Mouse (Mus musculus): ENCODE measurements around the gene Wnk1.

The Wnk1 gene

GRCm38 (mm10) chr6:120040557-120040857 lies 2.0 kb upstream of the Wnk1 start:
- DNase-seq (ENCODE audit: low spot score in 2 of 2) = no peak

DNA sequence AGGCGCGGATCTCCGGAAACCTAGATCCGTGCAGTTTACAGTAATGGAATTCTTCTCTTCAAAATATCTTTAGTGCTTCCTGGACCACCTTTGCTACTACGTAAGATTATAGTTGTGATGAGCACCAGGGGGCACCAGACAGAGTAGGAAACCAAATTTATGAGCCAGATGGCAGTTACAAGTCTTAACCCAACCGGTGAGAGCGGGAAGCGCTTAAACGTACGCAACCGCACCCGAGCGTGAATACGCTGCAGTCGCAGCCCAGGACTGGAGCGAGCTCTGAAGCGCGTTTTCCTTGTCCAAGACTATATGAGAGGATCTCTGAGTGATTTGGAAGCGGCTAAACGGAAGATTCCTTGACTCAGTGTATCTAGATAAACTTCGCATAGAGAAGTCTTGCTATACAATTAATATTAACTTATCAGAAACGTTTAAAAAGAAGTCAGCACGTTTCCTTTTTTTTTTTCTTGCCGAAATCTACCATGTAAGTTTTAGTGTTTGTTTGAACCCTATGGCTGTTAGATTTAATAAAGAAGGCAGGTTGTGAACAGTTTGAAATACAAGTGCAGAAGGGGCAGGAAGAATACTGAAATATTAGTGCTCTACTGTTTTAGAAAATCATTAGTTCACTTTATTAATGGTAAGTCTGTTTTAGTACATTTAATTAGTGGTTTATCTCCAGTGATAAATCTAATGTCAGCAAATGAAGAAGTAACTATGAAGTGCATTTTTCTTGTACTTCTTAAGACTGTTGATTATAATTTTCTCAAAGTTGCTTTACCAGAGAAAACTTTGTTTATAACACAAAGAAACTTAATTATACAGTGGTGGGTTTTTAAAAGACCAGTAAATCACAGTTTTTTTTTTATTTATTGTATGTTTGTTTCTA lies 1.4 kb upstream of the Wnk1 start:
- peak; percentile 73 to 80 for DNase-seq (ENCODE audit: low spot score in 2 of 2)

- no peak for DNase-seq (ENCODE audit: low spot score in 2 of 2)
Observed at GRCm38 (mm10) chr6:120039256-120039563, 738 bp upstream of the Wnk1 start.

DNA sequence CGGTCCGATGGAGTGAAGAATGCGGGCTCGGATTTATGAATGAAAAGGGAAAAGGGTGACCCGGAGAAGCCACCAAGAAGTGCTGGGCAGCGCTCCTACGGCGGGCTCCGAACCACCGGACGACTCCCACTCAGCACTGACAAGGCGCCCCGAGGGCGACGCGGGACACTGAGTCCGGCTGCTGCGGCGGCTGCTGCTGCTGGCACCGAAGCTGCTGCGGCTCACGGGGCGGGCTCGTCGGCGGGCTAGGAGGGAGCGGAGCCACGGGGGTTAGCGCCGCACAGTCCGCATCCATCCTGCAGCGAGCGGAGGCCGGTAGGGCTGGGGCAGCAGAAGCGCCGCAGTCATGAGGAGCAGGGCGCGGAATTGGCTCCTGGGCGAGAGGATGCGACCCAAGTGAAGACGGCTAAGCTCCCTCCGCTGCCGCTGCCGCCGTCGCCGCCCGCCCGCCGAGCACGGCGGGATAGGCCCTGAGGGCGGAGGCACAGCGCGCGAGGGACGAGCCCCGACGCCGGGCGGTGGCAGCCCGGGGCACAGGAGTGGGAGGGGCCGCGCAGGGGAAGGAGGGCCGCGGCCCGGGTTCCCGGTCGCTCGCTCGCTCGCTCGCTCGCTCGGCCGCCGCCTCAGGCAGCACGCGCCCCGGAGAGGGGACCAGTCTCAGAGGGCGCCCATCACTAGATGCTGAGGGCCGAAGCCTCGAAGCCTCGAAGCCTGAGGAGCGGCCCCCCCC lies 671 bp downstream of the Wnk1 start:
- peak; percentile 20 to 33 for DNase-seq (ENCODE audit: low spot score in 2 of 2)

DNA sequence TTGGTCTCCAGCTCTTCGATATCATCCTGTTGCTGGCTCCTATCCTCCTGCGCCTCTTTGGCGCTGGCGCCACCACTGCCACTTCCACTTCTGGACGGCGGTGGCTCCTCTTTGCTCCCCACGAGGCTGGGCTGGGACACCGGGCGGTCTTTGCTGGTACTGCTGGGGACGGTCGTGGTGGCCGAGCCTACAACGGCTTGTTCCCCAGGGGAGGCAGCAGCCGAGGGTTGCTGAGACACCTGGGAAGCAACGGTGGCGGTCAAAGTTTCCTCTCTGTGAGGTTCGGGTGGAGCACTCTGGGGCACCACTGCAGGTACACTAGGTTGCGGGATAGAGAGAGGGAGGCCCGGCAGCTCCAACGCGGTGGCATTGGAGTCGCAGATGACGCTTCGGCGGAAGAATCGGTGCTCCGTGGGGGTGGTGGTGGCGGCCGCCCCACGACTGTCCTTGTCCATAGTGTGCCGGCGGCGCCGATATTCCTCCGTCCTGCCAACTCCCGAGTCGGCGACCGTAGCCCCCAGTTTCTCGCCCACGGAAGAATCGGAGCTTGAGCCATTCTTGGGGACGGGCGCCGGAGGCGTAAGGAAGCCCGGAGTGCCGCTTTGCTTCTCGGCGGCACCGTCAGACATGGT lies 1.4 kb downstream of the Wnk1 start:
- DNase-seq (ENCODE audit: low spot score in 2 of 2) = peak; percentile 20 to 24

DNA sequence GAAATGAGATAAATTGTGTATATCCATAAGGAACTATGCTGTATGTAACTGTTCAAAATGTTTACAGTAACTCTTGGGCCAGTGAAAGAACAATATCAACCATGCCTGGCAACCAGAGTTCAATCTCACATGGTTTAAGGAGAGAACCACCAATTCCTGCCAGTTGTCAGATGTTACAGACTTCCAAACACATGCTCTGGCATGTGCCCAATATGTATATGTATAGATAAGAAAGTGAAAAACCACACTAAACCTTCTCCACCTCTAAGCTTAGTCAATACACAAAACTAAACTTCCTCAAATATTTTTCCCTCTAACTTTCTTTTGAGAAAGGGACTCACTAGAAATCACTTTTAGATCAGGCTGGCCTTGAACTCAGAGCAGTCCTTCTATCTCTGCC lies 13.9 kb downstream of the Wnk1 start:
- no peak for DNase-seq (ENCODE audit: low spot score in 2 of 2)

DNA sequence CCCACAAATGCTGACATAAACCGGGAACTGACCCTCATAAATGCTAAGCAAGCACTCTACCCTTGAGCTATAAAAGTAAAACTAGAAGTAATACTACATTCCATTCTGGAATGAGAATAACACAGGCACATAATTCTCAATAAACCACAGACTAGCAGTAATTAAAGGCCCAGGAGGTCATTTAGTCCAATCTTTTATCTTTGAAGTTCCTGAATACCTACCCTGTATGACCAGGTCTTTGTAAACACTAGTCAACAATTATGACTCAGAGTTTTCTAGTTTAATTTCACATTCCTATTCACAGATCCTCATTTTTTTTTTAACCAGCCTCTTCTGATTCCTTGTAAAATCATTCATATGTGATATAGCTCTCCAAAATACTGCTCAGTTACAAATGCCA lies 14.7 kb downstream of the Wnk1 start:
- DNase-seq (ENCODE audit: low spot score in 2 of 2) = no peak

DNA sequence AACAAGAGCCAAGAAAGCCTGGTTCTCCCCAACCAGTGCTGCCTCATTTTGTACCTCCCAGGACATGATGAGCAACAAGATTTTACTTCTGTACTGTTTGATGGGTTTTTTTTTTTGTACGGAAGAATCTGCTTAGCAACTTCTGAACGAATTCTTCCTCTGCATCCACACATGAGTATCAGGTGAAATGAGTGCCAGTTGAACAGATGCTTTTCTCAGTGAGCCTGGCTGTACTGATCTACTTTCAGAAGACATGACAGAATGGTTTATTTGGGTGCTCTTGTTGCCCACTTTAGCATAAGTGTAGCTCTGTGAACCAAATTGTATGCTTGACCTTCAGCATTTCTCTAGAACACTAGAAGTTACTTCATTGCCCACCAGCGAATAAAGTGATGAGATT lies 16.4 kb downstream of the Wnk1 start:
- DNase-seq (ENCODE audit: low spot score in 2 of 2) = no peak

- DNase-seq (ENCODE audit: low spot score in 2 of 2) = no peak
Observed at GRCm38 (mm10) chr6:120019697-120020096, 18.8 kb downstream of the Wnk1 start.

GRCm38 (mm10) chr6:120013125-120013524 lies 25.3 kb downstream of the Wnk1 start:
- no peak for DNase-seq (ENCODE audit: low spot score in 2 of 2)

GRCm38 (mm10) chr6:120011440-120011839 lies 27.0 kb downstream of the Wnk1 start:
- no peak for DNase-seq (ENCODE audit: low spot score in 2 of 2)

GRCm38 (mm10) chr6:120011001-120011400 lies 27.5 kb downstream of the Wnk1 start:
- DNase-seq (ENCODE audit: low spot score in 2 of 2) = no peak

DNA sequence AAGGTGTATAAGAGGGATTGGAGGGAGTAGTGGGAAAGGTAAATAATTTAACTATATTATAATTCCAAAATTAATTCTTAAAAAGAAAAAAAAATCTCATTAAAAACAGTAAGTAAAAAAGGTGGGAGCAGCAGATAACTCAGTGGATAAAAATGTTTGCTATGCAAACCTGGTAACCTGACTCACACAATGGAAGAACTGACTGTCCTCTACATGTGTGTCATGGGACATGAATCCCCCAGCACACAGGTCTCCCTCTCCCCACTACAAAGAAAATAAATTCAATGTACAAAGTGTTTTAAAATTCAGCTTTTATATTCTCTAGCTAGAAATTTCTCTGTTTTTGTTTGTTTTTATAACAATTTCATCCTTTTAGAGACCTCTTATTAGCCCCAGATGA lies 27.9 kb downstream of the Wnk1 start:
- DNase-seq (ENCODE audit: low spot score in 2 of 2) = no peak

- no peak for DNase-seq (ENCODE audit: low spot score in 2 of 2)
Observed at GRCm38 (mm10) chr6:120001718-120002117, 36.8 kb downstream of the Wnk1 start.

DNA sequence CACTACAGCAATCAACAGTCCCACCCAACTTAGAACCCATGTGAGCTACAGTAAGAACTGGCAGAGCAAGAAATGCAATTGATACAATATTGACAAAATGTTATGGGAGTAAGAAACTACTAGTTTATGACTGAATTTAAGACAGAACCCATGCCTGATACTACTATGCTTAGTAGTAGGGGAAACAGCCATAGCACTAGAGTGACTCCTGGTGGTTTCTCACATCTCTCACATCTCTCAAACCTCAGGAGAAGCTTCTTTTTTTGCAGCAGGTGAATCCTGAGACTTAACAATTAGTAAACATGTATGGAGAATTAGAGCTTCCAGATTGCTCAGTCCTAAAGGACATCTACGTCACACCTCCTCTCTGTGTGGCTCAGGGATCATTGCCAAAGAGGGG lies 42.0 kb downstream of the Wnk1 start:
- DNase-seq (ENCODE audit: low spot score in 2 of 2) = no peak

DNA sequence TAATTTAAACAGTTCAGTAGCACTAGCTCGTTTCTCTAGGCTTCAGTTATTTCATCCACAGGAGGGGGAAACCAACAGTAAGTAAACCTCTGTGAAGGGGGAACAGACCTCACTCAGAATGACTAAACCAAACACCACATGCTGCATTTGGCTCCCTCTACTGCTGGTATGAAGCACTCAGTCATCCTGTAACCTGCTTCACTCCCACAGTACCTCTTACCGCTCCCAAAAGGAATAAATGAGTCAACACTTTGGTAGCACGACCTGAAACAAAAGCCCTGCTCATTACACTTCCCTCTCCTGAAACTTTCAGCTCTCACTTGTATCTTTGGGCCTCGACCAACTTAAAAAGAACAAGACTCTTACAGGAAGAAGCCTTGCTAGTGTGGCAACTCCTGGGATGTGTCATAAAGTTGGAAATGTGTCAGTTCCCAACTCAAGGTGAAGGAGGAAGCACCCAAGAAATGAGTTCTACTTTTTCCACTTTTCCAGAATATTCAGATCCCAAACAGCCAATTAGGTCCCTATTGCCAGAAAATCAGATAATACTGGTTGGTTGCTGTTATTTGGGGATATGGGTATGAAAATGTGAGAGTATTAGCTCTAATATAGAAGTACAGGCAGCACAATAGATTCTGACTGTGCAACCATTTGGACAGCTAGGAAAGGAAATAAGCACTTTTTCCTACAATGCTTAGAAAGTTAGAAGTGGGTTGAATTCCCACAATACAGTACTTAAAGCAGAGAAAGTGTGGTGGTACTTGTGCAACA lies 114.1 kb downstream of the Wnk1 start:
- DNase-seq (ENCODE audit: low spot score in 2 of 2) = peak in 1 of 2 experiments; percentile 28

DNA sequence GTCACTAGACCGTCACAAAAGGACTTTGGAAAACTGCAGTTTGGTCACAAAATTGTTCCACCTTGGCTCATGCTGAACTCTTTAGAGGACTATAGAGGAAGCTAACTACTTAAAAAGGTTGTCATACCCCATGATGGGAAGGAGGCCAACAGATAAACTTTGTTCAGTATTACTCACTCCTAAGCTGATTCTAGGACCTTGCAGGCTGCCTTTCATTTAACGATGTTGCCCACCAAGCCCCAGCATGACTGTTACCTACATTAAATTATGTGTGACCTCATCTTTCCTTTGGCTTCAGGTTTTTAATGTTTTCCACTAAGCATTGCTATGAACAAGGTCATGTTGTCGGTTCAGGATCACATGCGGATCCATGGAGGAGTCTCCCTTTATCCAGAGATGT lies 115.9 kb downstream of the Wnk1 start:
- no peak for DNase-seq (ENCODE audit: low spot score in 2 of 2)

- no peak for DNase-seq (ENCODE audit: low spot score in 2 of 2)
Observed at GRCm38 (mm10) chr6:119922136-119922535, 116.3 kb downstream of the Wnk1 start.

DNA sequence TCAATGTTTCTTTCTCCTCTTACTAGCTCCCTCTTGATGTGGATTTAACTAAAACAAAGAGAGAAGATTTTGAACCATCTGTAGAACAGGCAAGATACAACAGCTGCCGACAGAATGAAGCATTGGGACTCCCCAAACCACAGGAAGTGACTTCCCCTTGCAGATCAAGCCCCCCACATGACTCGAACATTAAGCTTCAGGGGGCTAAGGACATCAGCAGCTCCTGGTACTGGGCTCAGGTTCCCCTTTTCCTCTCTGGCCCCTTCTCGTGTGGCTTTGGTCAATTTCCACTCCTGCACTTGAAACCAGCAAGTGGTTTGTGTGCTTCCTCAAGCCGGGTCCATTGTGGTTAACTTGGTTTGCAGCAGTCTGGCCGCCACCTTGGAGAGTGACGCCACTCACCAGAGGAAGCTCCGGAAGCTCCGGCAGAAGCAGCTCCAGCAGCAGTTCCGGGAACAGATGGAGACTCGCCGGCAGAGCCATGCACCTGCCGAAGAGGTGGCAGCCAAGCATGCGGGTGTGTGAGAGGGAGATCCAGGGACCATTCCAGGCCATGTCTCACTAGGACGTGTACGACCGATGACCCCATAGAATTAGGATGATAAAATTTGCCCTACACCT lies 119.8 kb downstream of the Wnk1 start:
- peak in 1 of 2 experiments; percentile 10 for DNase-seq (ENCODE audit: low spot score in 2 of 2)

GRCm38 (mm10) chr6:119915710-119916109 lies 122.8 kb downstream of the Wnk1 start:
- DNase-seq (ENCODE audit: low spot score in 2 of 2) = no peak

- DNase-seq (ENCODE audit: low spot score in 2 of 2) = no peak
Observed at GRCm38 (mm10) chr6:119912046-119912445, 126.4 kb downstream of the Wnk1 start.

- DNase-seq (ENCODE audit: low spot score in 2 of 2) = no peak
Observed at GRCm38 (mm10) chr6:119905461-119905860, 133.0 kb downstream of the Wnk1 start.
